Comparison of ENCODE assay signal across 9 mouse cellular contexts in genomic region chr13:42367655-42368554, GRCm38 (mm10).
DNase-seq lines count a peak whose midpoint lies in the region; ATAC-seq and TF ChIP-seq lines count a peak whose summit lies in the region.
"Had no signal": no experiment of that assay in that cellular context is flagged by ENCODE, and none has a peak within 500 bp of the region (broad histone marks: within the 10 kb centered on the region; RNA-seq: fewer than 3 reads in every experiment).

No protein-coding gene starts in this region.

- 8% methylated on average over 7 of the region's 7 CpGs for WGBS in liver, adult 2 months
- 65% methylated on average over 7 of the region's 7 CpGs for WGBS in intestine, embryonic 16.5 days
- WGBS in lung, postnatal 0 days = 36% methylated on average over 7 of the region's 7 CpGs
- WGBS in stomach, postnatal 0 days = 31% methylated on average over 7 of the region's 7 CpGs

- no peak for TF ChIP-seq POLR2A in liver, adult 2 months (IDR thresholded peaks at IDR 0.05; ENCODE audit: extremely low read depth, insufficient read depth, low read length)

- no peak for TF ChIP-seq EP300 in lung, postnatal 0 days (IDR thresholded peaks at IDR 0.05)
- TF ChIP-seq EP300 in stomach, postnatal 0 days (optimal IDR thresholded peaks at IDR 0.05) = no peak

- peak overlapping the region; percentile 18 for H3K27ac ChIP-seq in liver, adult 2 months (replicated peaks; ENCODE audit: insufficient read depth, low read depth, low read length)
- H3K27ac ChIP-seq in intestine, embryonic 16.5 days (ENCODE audit: low read length) = peak overlapping the region; percentile 69
- H3K27ac ChIP-seq in lung, postnatal 0 days (ENCODE audit: low read length) = no peak overlapping the region
- H3K27ac ChIP-seq in stomach, postnatal 0 days (replicated peaks) = peak overlapping the region; percentile 56
- H3K27ac ChIP-seq: forebrain, embryonic 15.5 days had no signal

- peaks cover 17% of the 10 kb centered on the region for H3K4me1 ChIP-seq in liver, adult 2 months (ENCODE audit: control insufficient read depth, insufficient read depth, low read length)
- peaks cover 2% of the 10 kb centered on the region; the same call in 1 of the 2 replicates for H3K4me1 ChIP-seq in intestine, embryonic 16.5 days (ENCODE audit: control insufficient read depth, insufficient read depth, low read length)
- no peaks in the 10 kb centered on the region for H3K4me1 ChIP-seq in lung, postnatal 0 days (ENCODE audit: insufficient read depth, low read depth, low read length)
- no peaks in the 10 kb centered on the region for H3K4me1 ChIP-seq in stomach, postnatal 0 days (replicated peaks; ENCODE audit: control insufficient read depth, insufficient read depth)
- H3K4me1 ChIP-seq: forebrain, embryonic 15.5 days had no signal

- H3K9me3 ChIP-seq in intestine, embryonic 16.5 days (ENCODE audit: control insufficient read depth, low read length) = no peaks in the 10 kb centered on the region
- no peaks in the 10 kb centered on the region for H3K9me3 ChIP-seq in lung, postnatal 0 days (ENCODE audit: low read length)
- H3K9me3 ChIP-seq in stomach, postnatal 0 days (ENCODE audit: control insufficient read depth, low read length) = no peaks in the 10 kb centered on the region
- H3K9me3 ChIP-seq: forebrain, embryonic 15.5 days had no signal

- no peak overlapping the region for H3K9ac ChIP-seq in liver, adult 2 months (ENCODE audit: low read depth, low read length)
- no peak overlapping the region for H3K9ac ChIP-seq in intestine, embryonic 16.5 days (ENCODE audit: low read depth, low read length)
- no peak overlapping the region for H3K9ac ChIP-seq in lung, postnatal 0 days (replicated peaks; ENCODE audit: low read depth)
- H3K9ac ChIP-seq in stomach, postnatal 0 days (ENCODE audit: low read length) = no peak overlapping the region
- H3K9ac ChIP-seq: forebrain, embryonic 15.5 days had no signal

- peak; percentile 87 for ATAC-seq in intestine, embryonic 16.5 days
- ATAC-seq in lung, postnatal 0 days = no peak
- peak; percentile 98 for ATAC-seq in stomach, postnatal 0 days (ENCODE audit: low FRiP score, low TSS enrichment)
- ATAC-seq: forebrain, embryonic 15.5 days had no signal

- 0 out of 2 replicates have a peak overlapping the region, but pooled peaks have one; percentile 33 for H3K4me3 ChIP-seq in liver, adult 2 months (ENCODE audit: insufficient read depth, low read depth, low read length)
- no peak overlapping the region for H3K4me3 ChIP-seq in intestine, embryonic 16.5 days (ENCODE audit: low read length)
- no peak overlapping the region for H3K4me3 ChIP-seq in lung, postnatal 0 days (ENCODE audit: low read depth, low read length)
- H3K4me3 ChIP-seq in stomach, postnatal 0 days (ENCODE audit: low read depth, low read length) = no peak overlapping the region
- H3K4me3 ChIP-seq: forebrain, embryonic 15.5 days had no signal

- H3K27me3 ChIP-seq in liver, adult 2 months (ENCODE audit: control insufficient read depth, insufficient read depth, low read length) = no peaks in the 10 kb centered on the region
- no peaks in the 10 kb centered on the region for H3K27me3 ChIP-seq in intestine, embryonic 16.5 days (replicated peaks; ENCODE audit: control insufficient read depth, insufficient read depth, low read length)
- no peaks in the 10 kb centered on the region for H3K27me3 ChIP-seq in lung, postnatal 0 days (replicated peaks; ENCODE audit: insufficient read depth, low read length)
- H3K27me3 ChIP-seq in stomach, postnatal 0 days (ENCODE audit: control insufficient read depth, insufficient read depth, low read length) = no peaks in the 10 kb centered on the region
- H3K27me3 ChIP-seq: forebrain, embryonic 15.5 days had no signal

- peak; percentile 98 for DNase-seq in liver, adult 2 months (ENCODE audit: extremely low read depth, low read depth, low spot score)
- DNase-seq in liver = no peak
- DNase-seq in lung, postnatal 0 days (ENCODE audit: low spot score) = peak; percentile 40
- DNase-seq in stomach, postnatal 0 days (ENCODE audit: low spot score) = peak; percentile 74
- no peak for DNase-seq in urinary bladder, postnatal 10 days (ENCODE audit: low spot score)
- DNase-seq in layer of hippocampus, adult 11-12 months (ENCODE audit: low spot score) = no peak
- no peak for DNase-seq in gastrocnemius, postnatal 10 days

- H3K4me2 ChIP-seq in intestine, embryonic 16.5 days (ENCODE audit: low read depth, low read length) = no peak overlapping the region
- H3K4me2 ChIP-seq in lung, postnatal 0 days (replicated peaks; ENCODE audit: low read depth, low read length) = no peak overlapping the region
- H3K4me2 ChIP-seq in stomach, postnatal 0 days (replicated peaks; ENCODE audit: low read depth) = no peak overlapping the region
- H3K4me2 ChIP-seq: forebrain, embryonic 15.5 days had no signal

- no peaks in the 10 kb centered on the region for H3K36me3 ChIP-seq in liver, adult 2 months (ENCODE audit: control insufficient read depth, insufficient read depth, low read length)
- no peaks in the 10 kb centered on the region for H3K36me3 ChIP-seq in intestine, embryonic 16.5 days (ENCODE audit: control insufficient read depth, insufficient read depth, low read length)
- no peaks in the 10 kb centered on the region for H3K36me3 ChIP-seq in lung, postnatal 0 days (ENCODE audit: insufficient read depth, low read length)
- H3K36me3 ChIP-seq in stomach, postnatal 0 days (ENCODE audit: control insufficient read depth, insufficient read depth, low read length) = no peaks in the 10 kb centered on the region
- H3K36me3 ChIP-seq: forebrain, embryonic 15.5 days had no signal

- TF ChIP-seq CTCF in liver, adult 2 months (IDR thresholded peaks at IDR 0.05; ENCODE audit: low read depth, low read length) = no peak
- no peak for TF ChIP-seq CTCF in lung, postnatal 0 days (IDR thresholded peaks at IDR 0.05)
- no peak for TF ChIP-seq CTCF in stomach, postnatal 0 days (IDR thresholded peaks at IDR 0.05; ENCODE audit: low read depth)

- H3K79me2 ChIP-seq in liver, adult 2 months (ENCODE audit: control insufficient read depth, insufficient read depth, low read length) = no peaks in the 10 kb centered on the region

Comparison
In these comparisons a context has a peak if more than half of its experiments do, and no peak if none do; other contexts are left out.
1. DNase-seq: peak in liver, adult 2 months (single experiment), lung, postnatal 0 days (single experiment) and stomach, postnatal 0 days (single experiment); none in liver (single experiment), urinary bladder, postnatal 10 days (single experiment), layer of hippocampus, adult 11-12 months (single experiment) and gastrocnemius, postnatal 10 days (single experiment).